In the genomic region with DNA sequence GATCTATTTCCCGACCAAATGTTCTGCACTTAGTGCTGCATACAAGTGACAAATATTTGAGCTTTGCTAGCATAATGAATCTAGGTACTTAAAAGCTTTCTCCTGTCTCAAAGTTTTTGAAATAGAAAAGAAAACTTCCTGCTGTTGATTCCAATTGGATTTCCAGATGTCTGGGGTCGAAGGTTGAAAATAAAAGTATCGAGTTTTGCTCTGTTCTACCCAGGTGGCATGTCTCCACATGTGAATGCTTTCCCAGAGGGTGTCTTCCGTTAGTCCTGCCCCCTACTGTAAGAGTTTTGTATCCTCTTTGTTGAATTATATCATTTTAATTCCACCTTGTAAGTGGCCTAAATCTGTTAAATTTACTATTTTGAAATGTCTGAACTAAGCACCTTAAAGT, we compare ENCODE assay signal across 13 mouse cellular contexts.
"Had no signal": no experiment of that assay in that cellular context is flagged by ENCODE, and none has a peak within 500 bp of the region (broad histone marks: within the 10 kb centered on the region; RNA-seq: fewer than 3 reads in every experiment).

No protein-coding gene starts in this region.

- H3K4me3 ChIP-seq: layer of hippocampus, adult 2 months; limb, embryonic 13.5 days; midbrain, embryonic 13.5 days; neural tube, embryonic 15.5 days had no signal

- H3K9me3 ChIP-seq: limb, embryonic 13.5 days; midbrain, embryonic 13.5 days; neural tube, embryonic 15.5 days had no signal

- H3K27me3 ChIP-seq: limb, embryonic 13.5 days; midbrain, embryonic 13.5 days; neural tube, embryonic 15.5 days had no signal

- H3K36me3 ChIP-seq: limb, embryonic 13.5 days; midbrain, embryonic 13.5 days; neural tube, embryonic 15.5 days had no signal

- DNase-seq: kidney, adult 18-20 months; kidney, postnatal 10 days; kidney, postnatal 4 days; left cerebral cortex, postnatal 4 days; lung, adult 18-20 months; retina, postnatal 1 day; right cerebral cortex, postnatal 14 days; thymus, postnatal 4 days had no signal

- H3K4me1 ChIP-seq: limb, embryonic 13.5 days; midbrain, embryonic 13.5 days; neural tube, embryonic 15.5 days had no signal

- H3K27ac ChIP-seq: layer of hippocampus, adult 2 months; limb, embryonic 13.5 days; liver, embryonic 14.5 days; midbrain, embryonic 13.5 days; neural tube, embryonic 15.5 days had no signal
